Mouse (Mus musculus) thymus, adult 2 months (tissue): Measurements from ENCODE around the gene Top2b. TPM values are rescaled to one million over a fixed set of nuclear protein-coding genes. Genes with fewer than 3 reads are reported as not detected.

ENCODE experiments used
- DNase-seq: peaks from one replicate; pipeline ENCODE4 v3.0.0; 2021
- H3K27ac ChIP-seq: fragments of 200-500 bp; 2 replicates; pipeline ENCODE4 v1.5.1; 2012; ENCODE audit warnings: low read length, control low read depth; ENCODE audit not compliant: control insufficient read depth, insufficient read depth
- H3K27me3 ChIP-seq: fragments of 200-500 bp; 2 replicates; pipeline ENCODE4 v1.6.1; 2012; ENCODE audit warnings: mild to moderate bottlenecking, low read length, moderate library complexity, mixed read lengths; ENCODE audit not compliant: control insufficient read depth, insufficient read depth
- H3K36me3 ChIP-seq: fragments of 200-500 bp; 2 replicates; pipeline ENCODE4 v1.6.1; 2012; ENCODE audit warnings: mild to moderate bottlenecking, low read length, moderate library complexity; ENCODE audit not compliant: control insufficient read depth, insufficient read depth
- H3K4me1 ChIP-seq: fragments of 200-500 bp; replicated peaks from 2 replicates; pipeline ENCODE4 v1.6.1; 2012; ENCODE audit warnings: low read length; ENCODE audit not compliant: control insufficient read depth, insufficient read depth
- H3K4me3 ChIP-seq: fragments of 200-500 bp; 2 replicates; pipeline ENCODE4 v1.5.1; 2012; ENCODE audit warnings: mild to moderate bottlenecking, low read length, control low read depth, moderate library complexity; ENCODE audit not compliant: control insufficient read depth, insufficient read depth
- CTCF ChIP-seq: fragments of 200-500 bp; IDR thresholded peaks from 2 replicates; pipeline ENCODE4 v1.5.1; 2012; ENCODE audit warnings: mild to moderate bottlenecking, control low read depth, low read length, moderate library complexity, borderline replicate concordance; ENCODE audit not compliant: control insufficient read depth, poor library complexity, insufficient read depth; ENCODE audit errors: extremely low read depth
- POLR2A ChIP-seq: fragments of 200-500 bp; IDR thresholded peaks from 2 replicates; pipeline ENCODE4 v1.6.1; 2012; ENCODE audit warnings: mild to moderate bottlenecking, low read length, control low read depth, moderate library complexity; ENCODE audit not compliant: control insufficient read depth, poor library complexity, insufficient read depth; ENCODE audit errors: extremely low read depth
- WGBS: fragments of 180-500 bp; shearing (Covaris S2); methylation state at CpG from one replicate; pipeline ENCODE4 v1.1.7; 2018; 5-methylcytosine and 5-hydroxymethylcytosine counted together
- polyA plus RNA-seq: library from polyadenylated mRNA; depleted of rRNA; stranded (reverse); fragments of >200 nt; gene quantifications from 2 replicates; pipeline ENCODE4 v1.2.3, GENCODE M21; 2012

The Top2b gene
- polyA plus RNA-seq, 1 experiment = 37.2 TPM

DNA sequence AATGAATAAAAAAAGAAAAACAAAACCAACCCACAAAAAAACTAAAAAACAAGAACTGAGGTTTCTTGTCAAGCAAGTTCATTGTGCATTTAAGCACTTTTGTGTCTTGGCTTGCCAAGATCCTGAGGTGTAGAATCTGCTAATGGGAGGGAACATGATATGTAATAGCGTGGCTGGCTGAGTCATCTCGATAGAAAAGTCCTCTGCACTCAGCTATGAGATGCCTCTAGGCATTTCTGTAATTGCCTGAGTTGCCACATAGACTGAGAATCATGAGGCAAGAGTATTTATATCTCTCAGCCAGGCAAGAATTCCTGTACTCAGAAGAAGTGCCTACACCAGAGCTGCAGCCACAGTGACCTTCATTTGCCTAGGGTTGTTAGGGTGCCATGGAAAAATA is 68.2 kb downstream of the Top2b start:
- Histone ChIP-seq H3K4me1 (no peaks in the 10 kb centered on the region), H3K27ac (no peak overlapping the region), H3K36me3 (peaks cover 51% of the 10 kb centered on the region), H3K27me3 (no peaks in the 10 kb centered on the region), H3K4me3 (no peak overlapping the region)
- 84% methylated on average over 2 of the region's 2 CpGs for WGBS
- no peak for DNase-seq
- TF ChIP-seq POLR2A = no peak
- no peak for TF ChIP-seq CTCF

- peak; percentile 39 for DNase-seq
- Histone ChIP-seq H3K27ac (no peak overlapping the region), H3K27me3 (no peaks in the 10 kb centered on the region), H3K4me3 (no peak overlapping the region), H3K36me3 (peaks cover 37% of the 10 kb centered on the region), H3K4me1 (no peaks in the 10 kb centered on the region)
- TF ChIP-seq POLR2A (no peak), CTCF (no peak)
- 92% methylated on average over 3 of the region's 3 CpGs for WGBS
These were observed 69.6 kb downstream of the Top2b start for GRCm38 (mm10) chr14:16434396-16435171.

- no peak overlapping the region for H3K4me3 ChIP-seq
- 94% methylated on average over 4 of the region's 4 CpGs for WGBS
- no peak for DNase-seq
- no peaks in the 10 kb centered on the region for H3K27me3 ChIP-seq
- TF ChIP-seq POLR2A (no peak), CTCF (no peak)
- H3K4me1 ChIP-seq = no peaks in the 10 kb centered on the region
- no peak overlapping the region for H3K27ac ChIP-seq
- peaks cover 9% of the 10 kb centered on the region; the same call in 1 of the 2 replicates for H3K36me3 ChIP-seq
These were observed 72.4 kb downstream of the Top2b start for GRCm38 (mm10) chr14:16437386-16437785.

DNA sequence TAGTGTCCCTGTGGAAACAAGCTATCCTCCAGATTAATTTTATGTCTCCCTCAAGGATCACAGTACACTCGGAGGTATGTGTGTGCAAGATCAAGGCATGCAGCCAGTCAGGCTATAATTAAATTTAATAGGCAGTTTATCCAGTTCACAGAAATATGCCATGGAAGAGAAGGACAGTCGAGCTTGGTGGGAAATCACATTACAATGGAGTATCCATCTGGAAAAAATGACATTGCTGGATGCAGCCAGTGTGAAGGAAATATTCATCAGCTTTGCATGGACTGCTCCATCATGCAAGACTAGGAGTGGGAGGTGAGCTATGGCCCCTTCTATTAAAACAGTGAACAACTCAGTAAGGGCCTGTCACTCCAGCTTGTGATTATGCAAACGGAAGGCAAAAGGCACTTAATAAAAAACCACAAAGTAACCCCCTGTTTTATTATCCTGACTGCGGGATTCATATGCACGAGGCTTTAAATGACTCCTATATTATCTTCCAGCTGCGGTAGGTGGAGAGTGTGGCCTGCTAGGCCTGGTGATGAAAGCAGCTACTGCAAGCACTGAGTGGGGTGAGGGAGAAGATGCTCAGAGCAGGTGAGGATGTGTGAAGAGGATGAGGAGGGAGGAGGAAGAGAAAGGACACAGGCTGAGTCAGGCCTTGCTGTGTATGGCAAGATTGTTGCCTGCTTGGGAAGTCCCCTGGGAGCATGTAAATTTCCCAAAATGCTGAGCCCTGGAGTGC is 74.6 kb downstream of the Top2b start:
- Histone ChIP-seq H3K4me1 (no peaks in the 10 kb centered on the region), H3K27me3 (no peaks in the 10 kb centered on the region), H3K36me3 (peaks cover 5% of the 10 kb centered on the region; the same call in 1 of the 2 replicates), H3K4me3 (no peak overlapping the region), H3K27ac (no peak overlapping the region)
- WGBS = 93% methylated on average over 6 of the region's 6 CpGs
- DNase-seq = no peak
- TF ChIP-seq POLR2A (no peak), CTCF (no peak)

DNA sequence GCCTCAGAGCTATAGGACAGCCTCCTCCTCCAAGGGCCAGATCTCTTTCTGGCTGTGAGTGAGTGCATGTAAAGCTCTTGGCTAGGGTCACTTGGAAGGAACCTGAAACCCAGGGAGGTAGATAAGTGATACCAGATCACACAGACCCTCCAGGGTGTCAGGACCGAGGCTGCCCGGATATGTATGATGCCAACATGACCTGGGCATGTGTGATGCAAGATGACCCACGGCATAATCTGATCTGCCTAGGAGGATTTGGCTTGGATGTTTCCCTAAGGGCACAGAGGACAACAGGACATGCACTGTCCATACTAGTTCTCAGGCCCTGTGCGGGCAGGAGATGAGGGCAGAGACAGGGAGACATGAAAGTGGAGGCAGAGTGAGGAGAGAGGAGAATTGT is 79.9 kb downstream of the Top2b start:
- Histone ChIP-seq H3K27me3 (no peaks in the 10 kb centered on the region), H3K36me3 (no peaks in the 10 kb centered on the region), H3K27ac (no peak overlapping the region), H3K4me1 (no peaks in the 10 kb centered on the region), H3K4me3 (no peak overlapping the region)
- no peak for DNase-seq
- TF ChIP-seq CTCF = no peak
- no peak for TF ChIP-seq POLR2A
- WGBS = 96% methylated on average over 4 of the region's 4 CpGs

GRCm38 (mm10) chr14:16447587-16447986 is 82.6 kb downstream of the Top2b start:
- TF ChIP-seq POLR2A = no peak
- TF ChIP-seq CTCF = peak; percentile 17; the same call in 1 of the 2 replicates
- Histone ChIP-seq H3K4me3 (no peak overlapping the region), H3K27me3 (no peaks in the 10 kb centered on the region), H3K4me1 (no peaks in the 10 kb centered on the region), H3K27ac (no peak overlapping the region), H3K36me3 (no peaks in the 10 kb centered on the region)
- WGBS = 36% methylated on average over 3 of the region's 3 CpGs
- no peak for DNase-seq
